Mouse (Mus musculus): ENCODE measurements around the gene Olfr1202.

Gene Olfr1202

DNA sequence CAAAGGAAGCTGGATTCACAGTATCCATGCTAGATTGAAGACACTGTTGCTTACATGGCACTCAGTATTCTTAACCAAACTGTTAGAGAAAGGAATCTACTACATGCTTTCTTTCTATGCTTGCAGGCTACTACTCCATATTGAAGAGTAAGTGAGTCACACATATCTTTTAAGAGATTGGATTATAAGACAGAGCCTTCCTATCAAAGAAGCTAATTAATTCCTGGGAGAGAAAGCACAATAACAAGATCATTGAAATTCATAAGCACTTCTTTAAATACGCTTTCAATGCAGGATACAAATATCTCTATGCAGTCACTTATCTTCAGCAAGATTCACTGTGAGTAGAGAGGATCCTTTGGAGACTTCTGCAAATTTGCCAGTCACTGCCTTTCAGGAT is at the start of gene Olfr1202:
TSS of gene Olfr1202 (plus strand) at position 301 of the 400 bp plus-strand sequence.
- no peak for DNase-seq (ENCODE audit: low spot score in 2 of 2)

- DNase-seq (ENCODE audit: low spot score in 2 of 2) = no peak
Observed at GRCm38 (mm10) chr2:88770388-88770787, 43.9 kb upstream of the Olfr1202 start, which contains the start of gene Olfr1200. Gene Olfr1200, minus strand, starts transcription at chr2:88770488.

DNA sequence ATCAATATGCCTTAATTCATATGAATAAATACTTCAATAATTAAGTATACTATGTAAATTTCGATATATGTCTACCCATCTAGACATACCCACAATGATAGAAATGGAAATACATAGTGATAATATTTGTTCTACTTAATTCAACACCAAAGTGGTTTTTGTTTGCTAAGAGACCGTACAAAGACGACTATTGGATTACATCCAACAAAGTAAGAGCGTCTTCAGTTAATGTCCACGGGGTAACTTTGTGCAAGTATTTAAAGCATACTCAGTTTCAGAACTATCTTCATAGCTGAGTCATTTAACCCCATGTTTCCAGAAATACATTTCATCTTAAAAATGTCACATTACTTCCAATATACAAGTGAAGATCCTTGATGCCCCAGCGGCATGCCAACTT is 21.6 kb upstream of the Olfr1202 start, which contains the start of gene Olfr1201:
TSS of gene Olfr1201 (plus strand) at position 301 of the 400 bp plus-strand sequence.
- no peak for DNase-seq (ENCODE audit: low spot score in 2 of 2)

DNA sequence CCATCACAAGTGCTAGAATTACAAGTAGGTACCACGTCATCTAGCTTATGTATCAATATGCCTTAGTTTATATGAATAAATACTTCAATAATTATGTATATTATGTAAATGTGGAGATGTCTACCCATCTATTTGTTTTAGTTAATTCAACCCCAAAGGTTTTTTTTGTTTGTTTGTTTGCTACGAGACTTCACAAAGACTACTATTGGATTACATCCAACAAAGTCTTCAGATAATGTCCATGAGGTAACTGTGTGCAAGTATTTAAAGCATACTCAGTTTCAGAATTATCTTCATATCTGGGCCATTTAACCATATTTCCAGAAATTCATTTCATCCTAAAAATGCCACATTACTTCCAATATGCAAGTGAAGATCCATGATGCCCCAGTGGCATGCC is 15.1 kb downstream of the Olfr1202 start, which contains the start of gene Olfr1205:
TSS of gene Olfr1205 (plus strand) at position 301 of the 400 bp plus-strand sequence.
- DNase-seq (ENCODE audit: low spot score in 2 of 2) = no peak

GRCm38 (mm10) chr2:88838477-88838876 is 24.2 kb downstream of the Olfr1202 start:
- DNase-seq (ENCODE audit: low spot score in 2 of 2) = no peak

- no peak for DNase-seq (ENCODE audit: low spot score in 2 of 2)
Observed at GRCm38 (mm10) chr2:88848992-88849391, 34.7 kb downstream of the Olfr1202 start, which contains the start of gene Olfr1204. Gene Olfr1204, plus strand, starts transcription at chr2:88849292.

- no peak for DNase-seq (ENCODE audit: low spot score in 2 of 2)
Observed at GRCm38 (mm10) chr2:88862931-88863330, 48.6 kb downstream of the Olfr1202 start, which contains the start of gene Olfr1206. Gene Olfr1206, plus strand, starts transcription at chr2:88863231.

All from frontal cortex, postnatal 25 days (tissue).